Mouse (Mus musculus) testis, adult 2 months (tissue): ENCODE results near the gene Slc1a2. TPM values are rescaled to one million over a fixed set of nuclear protein-coding genes. Genes with fewer than 3 reads are reported as not detected.

Experiments
- H3K27ac ChIP-seq: fragments of 200-500 bp; 2 replicates; pipeline ENCODE4 v1.5.1; 2012; ENCODE audit warnings: low read depth, low read length; ENCODE audit not compliant: control insufficient read depth, insufficient read depth
- H3K27me3 ChIP-seq: fragments of 200-500 bp; 2 replicates; pipeline ENCODE4 v1.6.1; 2012; ENCODE audit warnings: mild to moderate bottlenecking, low read length, moderate library complexity; ENCODE audit not compliant: control insufficient read depth, insufficient read depth
- H3K36me3 ChIP-seq: fragments of 200-500 bp; 2 replicates; pipeline ENCODE4 v1.6.1; 2012; ENCODE audit warnings: mild to moderate bottlenecking, low read length; ENCODE audit not compliant: control insufficient read depth, insufficient read depth
- H3K4me1 ChIP-seq: fragments of 200-500 bp; 2 replicates; pipeline ENCODE4 v1.6.1; 2012; ENCODE audit warnings: low read length; ENCODE audit not compliant: control insufficient read depth, insufficient read depth
- H3K4me3 ChIP-seq: fragments of 200-500 bp; 2 replicates; pipeline ENCODE4 v1.5.1; 2012; ENCODE audit warnings: low read depth, mild to moderate bottlenecking, low read length, moderate library complexity, mixed read lengths; ENCODE audit not compliant: control insufficient read depth
- CTCF ChIP-seq: fragments of 200-500 bp; IDR thresholded peaks from 2 replicates; pipeline ENCODE4 v1.5.1; 2012; ENCODE audit warnings: low read depth, mild to moderate bottlenecking, inconsistent platforms, low read length, moderate library complexity; ENCODE audit not compliant: control insufficient read depth, insufficient read depth, insufficient replicate concordance
- POLR2A ChIP-seq: fragments of 200-500 bp; IDR thresholded peaks from 2 replicates; pipeline ENCODE4 v1.6.1; 2012; ENCODE audit warnings: low read depth, mild to moderate bottlenecking, inconsistent platforms, low read length, moderate library complexity; ENCODE audit not compliant: control insufficient read depth
- polyA plus RNA-seq: library from polyadenylated mRNA; depleted of rRNA; stranded (reverse); fragments of >200 nt; gene quantifications from 2 replicates; pipeline ENCODE4 v1.2.3, GENCODE M21; 2012

Slc1a2 gene
- polyA plus RNA-seq, 1 experiment, result 22.5 TPM

GRCm38 (mm10) chr2:102805283-102805682 is 146.8 kb downstream of the Slc1a2 start:
- Histone ChIP-seq H3K27me3 (no peaks in the 10 kb centered on the region), H3K36me3 (no peaks in the 10 kb centered on the region), H3K4me1 (no peaks in the 10 kb centered on the region), H3K4me3 (no peak overlapping the region), H3K27ac (no peak overlapping the region)
- no peak for TF ChIP-seq CTCF
- TF ChIP-seq POLR2A, result no peak

- H3K4me3 ChIP-seq, result no peak overlapping the region
- TF ChIP-seq POLR2A (no peak), CTCF (no peak)
- no peaks in the 10 kb centered on the region for H3K36me3 ChIP-seq
- H3K27me3 ChIP-seq, result no peaks in the 10 kb centered on the region
- H3K4me1 ChIP-seq, result no peaks in the 10 kb centered on the region
- H3K27ac ChIP-seq, result no peak overlapping the region
Measured at GRCm38 (mm10) chr2:102805761-102806496, 147.5 kb downstream of the Slc1a2 start.

GRCm38 (mm10) chr2:102807633-102808032 is 149.2 kb downstream of the Slc1a2 start:
- Histone ChIP-seq H3K4me1 (no peaks in the 10 kb centered on the region), H3K27me3 (no peaks in the 10 kb centered on the region), H3K36me3 (no peaks in the 10 kb centered on the region), H3K27ac (no peak overlapping the region), H3K4me3 (no peak overlapping the region)
- TF ChIP-seq POLR2A, result no peak
- TF ChIP-seq CTCF, result no peak

- TF ChIP-seq CTCF (no peak), POLR2A (no peak)
- no peaks in the 10 kb centered on the region for H3K4me1 ChIP-seq
- H3K36me3 ChIP-seq, result no peaks in the 10 kb centered on the region
- H3K4me3 ChIP-seq, result no peak overlapping the region
- no peak overlapping the region for H3K27ac ChIP-seq
- H3K27me3 ChIP-seq, result no peaks in the 10 kb centered on the region
Measured at GRCm38 (mm10) chr2:102809436-102809835, 151.0 kb downstream of the Slc1a2 start.

- Histone ChIP-seq H3K4me3 (no peak overlapping the region), H3K27ac (no peak overlapping the region), H3K36me3 (no peaks in the 10 kb centered on the region), H3K4me1 (no peaks in the 10 kb centered on the region), H3K27me3 (no peaks in the 10 kb centered on the region)
- TF ChIP-seq POLR2A, result no peak
- no peak for TF ChIP-seq CTCF
Measured at GRCm38 (mm10) chr2:102812756-102813155, 154.3 kb downstream of the Slc1a2 start.

GRCm38 (mm10) chr2:102815289-102815809 is 156.9 kb downstream of the Slc1a2 start:
- Histone ChIP-seq H3K36me3 (no peaks in the 10 kb centered on the region), H3K4me3 (no peak overlapping the region), H3K27me3 (no peaks in the 10 kb centered on the region), H3K27ac (no peak overlapping the region), H3K4me1 (no peaks in the 10 kb centered on the region)
- no peak for TF ChIP-seq CTCF
- TF ChIP-seq POLR2A, result no peak

- Histone ChIP-seq H3K4me3 (no peak overlapping the region), H3K36me3 (no peaks in the 10 kb centered on the region), H3K4me1 (no peaks in the 10 kb centered on the region), H3K27ac (no peak overlapping the region), H3K27me3 (no peaks in the 10 kb centered on the region)
- TF ChIP-seq CTCF (no peak), POLR2A (no peak)
Measured at GRCm38 (mm10) chr2:102820225-102820711, 161.8 kb downstream of the Slc1a2 start.
